7 mouse cellular contexts compared by ENCODE assay signal in genomic region chr4:89137542-89138360, GRCm38 (mm10). TPM values are rescaled to one million over a fixed set of nuclear protein-coding genes. Genes with fewer than 3 reads are reported as not detected.
DNase-seq lines count a peak whose midpoint lies in the region; ATAC-seq and TF ChIP-seq lines count a peak whose summit lies in the region.

No protein-coding gene starts in this region.

- peak overlapping the region; percentile 89 to 91 for H3K4me3 ChIP-seq in MEL (ENCODE audit: control insufficient read depth in 1 of 2, insufficient read depth in 1 of 2, low read depth in 2 of 2, low read length in 2 of 2)
- peak overlapping the region; percentile 80 for H3K4me3 ChIP-seq in embryonic facial prominence, embryonic 10.5 days
- peak overlapping the region; percentile 98 for H3K4me3 ChIP-seq in heart, embryonic 13.5 days
- H3K4me3 ChIP-seq in kidney, embryonic 15.5 days (replicated peaks) = peak overlapping the region; percentile 85
- peak overlapping the region; percentile 74 for H3K4me3 ChIP-seq in lung, embryonic 16.5 days (ENCODE audit: low read length)

- peak overlapping the region; percentile 48 for H3K27ac ChIP-seq in MEL (ENCODE audit: control insufficient read depth, low read depth, low read length)
- peak overlapping the region; percentile 96 for H3K27ac ChIP-seq in embryonic facial prominence, embryonic 10.5 days (replicated peaks)
- peak overlapping the region; percentile 94 for H3K27ac ChIP-seq in heart, embryonic 13.5 days (replicated peaks)
- H3K27ac ChIP-seq in kidney, embryonic 15.5 days = peak overlapping the region; percentile 91
- H3K27ac ChIP-seq in lung, embryonic 16.5 days (ENCODE audit: low read length) = peak overlapping the region; percentile 85

- H3K36me3 ChIP-seq in MEL (ENCODE audit: control insufficient read depth in 1 of 2, insufficient read depth in 2 of 2, low read length in 2 of 2) = peaks cover 0 to 45% of the 10 kb centered on the region in 2 experiments; a peak in 2 of 4 replicates
- H3K36me3 ChIP-seq in embryonic facial prominence, embryonic 10.5 days (replicated peaks) = peaks cover 27% of the 10 kb centered on the region
- H3K36me3 ChIP-seq in heart, embryonic 13.5 days = peaks cover 3% of the 10 kb centered on the region
- no peaks in the 10 kb centered on the region for H3K36me3 ChIP-seq in kidney, embryonic 15.5 days
- no peaks in the 10 kb centered on the region for H3K36me3 ChIP-seq in lung, embryonic 16.5 days (ENCODE audit: control insufficient read depth, insufficient read depth, low read length)

- no peaks in the 10 kb centered on the region for H3K27me3 ChIP-seq in MEL (ENCODE audit: control insufficient read depth in 1 of 2, insufficient read depth in 2 of 2, low read length in 2 of 2)
- H3K27me3 ChIP-seq in embryonic facial prominence, embryonic 10.5 days (replicated peaks; ENCODE audit: low read depth, poor library complexity, severe bottlenecking) = no peaks in the 10 kb centered on the region
- H3K27me3 ChIP-seq in heart, embryonic 13.5 days (replicated peaks) = no peaks in the 10 kb centered on the region
- H3K27me3 ChIP-seq in kidney, embryonic 15.5 days = no peaks in the 10 kb centered on the region
- H3K27me3 ChIP-seq in lung, embryonic 16.5 days (ENCODE audit: control insufficient read depth, insufficient read depth, low read depth, low read length) = no peaks in the 10 kb centered on the region

- peak overlapping the region; percentile 82 for H3K4me2 ChIP-seq in heart, embryonic 13.5 days
- peak overlapping the region; percentile 84 for H3K4me2 ChIP-seq in kidney, embryonic 15.5 days
- peak overlapping the region; percentile 91 for H3K4me2 ChIP-seq in lung, embryonic 16.5 days (ENCODE audit: low read depth, low read length)

- WGBS in embryonic facial prominence, embryonic 10.5 days = under 1% methylated on average over 36 of the region's 36 CpGs
- WGBS in heart, embryonic 13.5 days = under 1% methylated on average over 36 of the region's 36 CpGs
- WGBS in kidney, embryonic 15.5 days = under 1% methylated on average over 35 of the region's 36 CpGs
- WGBS in lung, embryonic 16.5 days = 0% methylated on average over 26 of the region's 36 CpGs

- peaks cover 42% of the 10 kb centered on the region for H3K79me2 ChIP-seq in MEL (ENCODE audit: control insufficient read depth, insufficient read depth, low read length, poor library complexity)

- peak; percentile 32 for ATAC-seq in heart, embryonic 13.5 days (ENCODE audit: extremely low read depth, insufficient number of reproducible peaks, low FRiP score, low TSS enrichment)
- ATAC-seq in kidney, embryonic 15.5 days (replicated peaks; ENCODE audit: low FRiP score) = peak; percentile 82
- peak; percentile 72 for ATAC-seq in lung, embryonic 16.5 days (ENCODE audit: low read depth)

- no peak for TF ChIP-seq RAD21 in MEL (IDR thresholded peaks at IDR 0.05; ENCODE audit: low read depth, low read length)

- no peak; a peak in 1 of 4 replicates for TF ChIP-seq POLR2A in MEL (IDR thresholded peaks at IDR 0.05; ENCODE audit: control insufficient read depth in 1 of 2, insufficient read depth in 1 of 2, low read depth in 1 of 2, low read length in 2 of 2, poor library complexity in 1 of 2)

- DNase-seq in CD4-positive helper T cell, adult 2 months (ENCODE audit: low read depth, low spot score) = peak; percentile 84
- peak; percentile 83 for DNase-seq in MEL (ENCODE audit: low read depth, low spot score)
- no peak for DNase-seq in embryonic facial prominence, embryonic 10.5 days (ENCODE audit: low spot score)
- peak; percentile 66 for DNase-seq in retina, postnatal 1 day

- H3K9ac ChIP-seq in MEL (ENCODE audit: control insufficient read depth, low read depth, low read length, poor library complexity, severe bottlenecking) = peak overlapping the region; percentile 90
- H3K9ac ChIP-seq in heart, embryonic 13.5 days = peak overlapping the region; percentile 94
- peak overlapping the region; percentile 80 for H3K9ac ChIP-seq in kidney, embryonic 15.5 days
- H3K9ac ChIP-seq in lung, embryonic 16.5 days (ENCODE audit: low read length) = peak overlapping the region; percentile 78

- peaks cover 7 to 19% of the 10 kb centered on the region in 2 experiments; a peak in 3 of 4 replicates for H3K4me1 ChIP-seq in MEL (ENCODE audit: control insufficient read depth in 1 of 2, insufficient read depth in 2 of 2, low read length in 2 of 2)
- H3K4me1 ChIP-seq in embryonic facial prominence, embryonic 10.5 days = peaks cover 38% of the 10 kb centered on the region
- H3K4me1 ChIP-seq in heart, embryonic 13.5 days = peaks cover 51% of the 10 kb centered on the region
- H3K4me1 ChIP-seq in kidney, embryonic 15.5 days = peaks cover 37% of the 10 kb centered on the region
- peaks cover 18% of the 10 kb centered on the region for H3K4me1 ChIP-seq in lung, embryonic 16.5 days (replicated peaks; ENCODE audit: control insufficient read depth, insufficient read depth, low read length)

- TF ChIP-seq EP300 in MEL (IDR thresholded peaks at IDR 0.05; ENCODE audit: low read depth in 1 of 2, low read length in 2 of 2) = no peak

- no peaks in the 10 kb centered on the region for H3K9me3 ChIP-seq in MEL (replicated peaks; ENCODE audit: insufficient read depth, low read length)
- H3K9me3 ChIP-seq in embryonic facial prominence, embryonic 10.5 days = no peaks in the 10 kb centered on the region
- H3K9me3 ChIP-seq in heart, embryonic 13.5 days = no peaks in the 10 kb centered on the region
- H3K9me3 ChIP-seq in kidney, embryonic 15.5 days (replicated peaks) = no peaks in the 10 kb centered on the region
- H3K9me3 ChIP-seq in lung, embryonic 16.5 days (ENCODE audit: control insufficient read depth, low read length) = no peaks in the 10 kb centered on the region

- TF ChIP-seq CTCF in MEL (IDR thresholded peaks at IDR 0.05 in 2 of 3, conservative IDR thresholded peaks at IDR 0.05 in 1 of 3; ENCODE audit: control insufficient read depth in 1 of 3, insufficient read depth in 1 of 3, low read depth in 2 of 3, low read length in 3 of 3, poor library complexity in 1 of 3, severe bottlenecking in 1 of 3) = no peak

TF ChIP-seq in MEL, 35 proteins besides CTCF, POLR2A, EP300 and RAD21 (continues in another document):
- 0 out of 2 replicates have a peak, but pooled peaks have one; percentile 15 for TF ChIP-seq RCOR1 (IDR thresholded peaks at IDR 0.05; ENCODE audit: low read depth, low read length)
- peak; percentile 83 for TF ChIP-seq MYC (IDR thresholded peaks at IDR 0.05; ENCODE audit: low read depth, low read length)
- TF ChIP-seq E2F4 (IDR thresholded peaks at IDR 0.05; ENCODE audit: borderline replicate concordance, low read depth, low read length) = no peak
- no peak for TF ChIP-seq ZMIZ1 (IDR thresholded peaks at IDR 0.05; ENCODE audit: low read depth, low read length)
- peak; percentile 28; the same call in 1 of the 2 replicates for TF ChIP-seq ETS1 (IDR thresholded peaks at IDR 0.05; ENCODE audit: low read depth, low read length)
- TF ChIP-seq JUND (IDR thresholded peaks at IDR 0.05; ENCODE audit: low read depth, low read length) = peak; percentile 31; the same call in 1 of the 2 replicates
- TF ChIP-seq UBTF (IDR thresholded peaks at IDR 0.05; ENCODE audit: borderline replicate concordance, insufficient read depth, low read depth, low read length) = no peak
- TF ChIP-seq GATA1 (IDR thresholded peaks at IDR 0.05; ENCODE audit: low read depth, low read length) = no peak
- peak; percentile 74; the same call in 1 of the 2 replicates for TF ChIP-seq SIN3A (IDR thresholded peaks at IDR 0.05; ENCODE audit: low read length)
- TF ChIP-seq POLR2AphosphoS5 (IDR thresholded peaks at IDR 0.05; ENCODE audit: borderline replicate concordance, low read depth, low read length) = no peak
- no peak for TF ChIP-seq CHD2 (IDR thresholded peaks at IDR 0.05; ENCODE audit: low read length)
- peak; percentile 48 for TF ChIP-seq MAZ (IDR thresholded peaks at IDR 0.05; ENCODE audit: low read depth, low read length)
- no peak; the same call in 1 of the 2 replicates for TF ChIP-seq HCFC1 (IDR thresholded peaks at IDR 0.05; ENCODE audit: low read depth, low read length)
- TF ChIP-seq NRF1 (IDR thresholded peaks at IDR 0.05; ENCODE audit: insufficient read depth, low read depth, low read length, poor library complexity, severe bottlenecking) = no peak
- no peak for TF ChIP-seq CHD1 (IDR thresholded peaks at IDR 0.05; ENCODE audit: low read depth, low read length)
- TF ChIP-seq ZC3H11A (IDR thresholded peaks at IDR 0.05; ENCODE audit: low read depth, low read length) = no peak
- no peak for TF ChIP-seq POLR2AphosphoS2 (IDR thresholded peaks at IDR 0.05; ENCODE audit: low read length)
- TF ChIP-seq ELF1 (IDR thresholded peaks at IDR 0.05; ENCODE audit: low read depth, low read length) = no peak
- no peak for TF ChIP-seq TAL1 (IDR thresholded peaks at IDR 0.05; ENCODE audit: low read length)
- TF ChIP-seq MEF2A (IDR thresholded peaks at IDR 0.05; ENCODE audit: extremely low read depth, insufficient replicate concordance, low read depth, low read length, poor library complexity, severe bottlenecking) = no peak
- TF ChIP-seq MAX (IDR thresholded peaks at IDR 0.05; ENCODE audit: low read length) = peak; percentile 90
- TF ChIP-seq GABPA (IDR thresholded peaks at IDR 0.05; ENCODE audit: low read depth, low read length) = no peak
- TF ChIP-seq TBP (IDR thresholded peaks at IDR 0.05; ENCODE audit: low read depth, low read length) = 0 out of 2 replicates have a peak, but pooled peaks have one; percentile 4
- TF ChIP-seq TCF12 (IDR thresholded peaks at IDR 0.05; ENCODE audit: low read depth, low read length) = no peak
- TF ChIP-seq USF2 (IDR thresholded peaks at IDR 0.05; ENCODE audit: borderline replicate concordance in 1 of 2, insufficient read depth in 1 of 2, low read depth in 1 of 2, low read length in 2 of 2) = no peak
- TF ChIP-seq KAT2A (conservative IDR thresholded peaks at IDR 0.05; ENCODE audit: low read depth, low read length) = no peak
- no peak for TF ChIP-seq MYB (IDR thresholded peaks at IDR 0.05; ENCODE audit: low read depth, low read length)
- peak; percentile 97 for TF ChIP-seq MXI1 (IDR thresholded peaks at IDR 0.05; ENCODE audit: low read depth, low read length)
- no peak for TF ChIP-seq NELFE (IDR thresholded peaks at IDR 0.05; ENCODE audit: low read depth, low read length)

RNA-seq across cellular contexts. Expression of gene Mtap, which starts 0.8 kb away (rescaled TPM):
- 36.6 and 36.7 TPM in 2 replicates for total RNA-seq in MEL (2012; rRNA removed)
- 10 to 100 TPM; 45.4 to 52.0 TPM for polyA plus RNA-seq in MEL (2012; ENCODE audit: insufficient read depth in 1 of 2, insufficient read length in 2 of 2, low read depth in 1 of 2, low replicate concordance in 2 of 2, missing spikeins in 1 of 2)
- 129 and 137 TPM in 2 replicates for polyA plus RNA-seq in embryonic facial prominence, embryonic 10.5 days (2016; fragmentation: Nextera tagmentation; extraction: Ambion mirVana)
- 59.7 and 60.9 TPM in 2 replicates for polyA plus RNA-seq in heart, embryonic 13.5 days (2015; fragmentation: Nextera tagmentation; extraction: Ambion mirVana)
- 74.0 and 74.7 TPM in 2 replicates for polyA plus RNA-seq in kidney, embryonic 15.5 days (2015; fragmentation: Nextera tagmentation; extraction: Ambion mirVana)
- 45.0 and 48.5 TPM in 2 replicates for polyA plus RNA-seq in lung, embryonic 16.5 days (2015; fragmentation: Nextera tagmentation; extraction: Ambion mirVana)

Comparison
In these comparisons a context has a peak if more than half of its experiments do, and no peak if none do; other contexts are left out.
1. ATAC-seq: peak in every context shown above with its lines; median percentile 82 in kidney, embryonic 15.5 days; 72 in lung, embryonic 16.5 days; 32 in heart, embryonic 13.5 days.